Mouse (Mus musculus): ENCODE data around the gene Cflar.
"Not testable (repeated sequence)": the region's sequence is repeated elsewhere in the genome, so short reads cannot be mapped to it uniquely, and the experiment has no call there.

GRCm38 (mm10) chr1:58800644-58801043 lies 89.3 kb downstream of the Cflar start:
- not testable (repeated sequence) for TF ChIP-seq CTCF (IDR thresholded peaks at IDR 0.05; ENCODE audit: control insufficient read depth, insufficient read depth, insufficient replicate concordance, low read depth, low read length); POLR2A (IDR thresholded peaks at IDR 0.05; ENCODE audit: control insufficient read depth, low read depth, low read length)
